Mouse (Mus musculus) heart, postnatal 36 days (tissue): ENCODE data around the gene Vwc2. TPM values are rescaled to one million over a fixed set of nuclear protein-coding genes. Genes with fewer than 3 reads are reported as not detected.
A peak's percentile ranks its signal among the peaks of the same experiment; 100 is the strongest.

Source experiments
- DNase-seq, 2 experiments: peaks; one replicate each; pipeline ENCODE4 v3.0.0; 2021 to 2022
- intact Hi-C: fragments of 180-260 bp; cut with DNase I; formaldehyde crosslinking; loops from one replicate; pipeline ENCODE4 v1.15.1; 2025
- total RNA-seq, 2 experiments: library from RNA; stranded (reverse); gene quantifications; 2 replicates each; pipeline ENCODE4 v1.2.3; 2021

The Vwc2 gene
- total RNA-seq, result not detected

- intact Hi-C loops, result no loop called here
Measured at GRCm38 (mm10) chr11:11113576-11114233, at the start of gene Vwc2. Gene Vwc2, plus strand, starts transcription at chr11:11114223.

DNA sequence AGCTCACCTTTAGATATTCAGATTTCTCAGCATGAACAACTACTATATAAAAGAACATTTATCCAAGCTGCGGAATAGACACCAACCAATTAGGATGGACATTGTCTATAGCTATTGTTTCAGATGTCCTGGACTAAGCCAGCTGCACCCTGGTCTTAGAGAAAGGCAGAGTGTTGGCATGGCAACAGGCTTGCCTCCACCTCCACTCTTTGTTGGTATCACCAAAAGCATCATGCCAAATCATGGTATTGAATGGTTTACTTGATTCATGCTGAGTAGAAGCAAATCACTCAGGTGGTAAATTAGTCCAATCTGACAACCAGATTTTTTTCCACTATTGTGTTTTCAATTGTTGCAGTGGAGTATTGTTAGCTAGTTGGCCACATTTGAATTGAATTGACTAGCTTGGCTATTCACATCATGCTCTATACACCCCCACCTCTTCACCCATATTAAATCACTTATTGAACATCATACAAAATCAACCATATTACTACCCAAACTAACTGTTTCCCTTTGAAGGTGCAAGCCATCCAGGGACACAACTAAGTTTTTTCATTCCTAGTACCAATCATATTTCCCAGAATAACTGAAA is 25.8 kb upstream of the Vwc2 start:
- intact Hi-C loops, result no loop called here
- DNase-seq, result no peak

More at GRCm38 (mm10) chr11:11113576-11114233, at the start of gene Vwc2:
- DNase-seq, result no peak

DNA sequence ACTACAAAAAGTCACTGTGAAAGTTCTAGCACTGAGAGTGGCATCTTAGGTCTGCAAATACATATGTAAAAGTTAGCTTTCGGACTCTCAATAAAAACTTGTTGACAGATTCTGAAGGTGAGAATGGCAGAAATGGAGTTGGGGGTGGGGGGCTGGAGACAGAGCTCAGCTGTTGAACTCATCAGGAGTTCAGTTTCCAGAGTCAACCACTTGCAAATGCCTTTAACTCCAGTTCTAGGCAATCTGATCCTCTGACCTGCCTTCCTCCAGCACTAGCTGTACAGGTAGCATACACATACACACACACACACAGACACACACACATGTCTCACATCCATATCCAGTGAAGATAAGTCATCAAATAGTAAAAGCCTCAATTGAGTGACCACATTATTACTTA is 16.4 kb upstream of the Vwc2 start:
- DNase-seq, result no peak
- intact Hi-C loops, result no loop called here

GRCm38 (mm10) chr11:11098282-11098681 is 15.7 kb upstream of the Vwc2 start:
- intact Hi-C loops, result no loop called here
- no peak for DNase-seq

GRCm38 (mm10) chr11:11099011-11099410 is 15.0 kb upstream of the Vwc2 start:
- intact Hi-C loops, result no loop called here
- no peak for DNase-seq

GRCm38 (mm10) chr11:11102182-11102581 is 11.8 kb upstream of the Vwc2 start:
- intact Hi-C loops, result no loop called here
- DNase-seq, result no peak

DNA sequence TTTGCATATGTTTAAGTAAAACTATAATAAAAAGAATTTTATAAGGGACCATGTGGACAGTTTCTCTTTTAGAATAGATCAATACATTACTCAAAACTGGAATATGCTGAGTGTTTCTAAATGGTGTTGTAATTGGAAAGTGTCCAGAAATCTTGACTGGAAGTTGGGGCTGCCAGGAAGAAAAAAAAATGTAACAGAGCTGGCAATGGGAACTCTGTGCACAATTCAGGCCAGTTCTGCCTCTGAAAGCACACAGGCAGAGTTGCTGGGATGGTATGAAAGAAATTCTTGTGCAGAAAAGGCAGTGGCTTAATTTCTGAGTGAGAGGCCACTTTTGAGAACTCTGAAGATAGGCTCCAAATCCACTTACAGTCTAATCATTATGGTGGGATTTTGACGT is 11.4 kb upstream of the Vwc2 start:
- intact Hi-C loops, result no loop called here
- no peak for DNase-seq

- DNase-seq, result no peak
- intact Hi-C loops, result no loop called here
Measured at GRCm38 (mm10) chr11:11108922-11109321, 5.1 kb upstream of the Vwc2 start.

DNA sequence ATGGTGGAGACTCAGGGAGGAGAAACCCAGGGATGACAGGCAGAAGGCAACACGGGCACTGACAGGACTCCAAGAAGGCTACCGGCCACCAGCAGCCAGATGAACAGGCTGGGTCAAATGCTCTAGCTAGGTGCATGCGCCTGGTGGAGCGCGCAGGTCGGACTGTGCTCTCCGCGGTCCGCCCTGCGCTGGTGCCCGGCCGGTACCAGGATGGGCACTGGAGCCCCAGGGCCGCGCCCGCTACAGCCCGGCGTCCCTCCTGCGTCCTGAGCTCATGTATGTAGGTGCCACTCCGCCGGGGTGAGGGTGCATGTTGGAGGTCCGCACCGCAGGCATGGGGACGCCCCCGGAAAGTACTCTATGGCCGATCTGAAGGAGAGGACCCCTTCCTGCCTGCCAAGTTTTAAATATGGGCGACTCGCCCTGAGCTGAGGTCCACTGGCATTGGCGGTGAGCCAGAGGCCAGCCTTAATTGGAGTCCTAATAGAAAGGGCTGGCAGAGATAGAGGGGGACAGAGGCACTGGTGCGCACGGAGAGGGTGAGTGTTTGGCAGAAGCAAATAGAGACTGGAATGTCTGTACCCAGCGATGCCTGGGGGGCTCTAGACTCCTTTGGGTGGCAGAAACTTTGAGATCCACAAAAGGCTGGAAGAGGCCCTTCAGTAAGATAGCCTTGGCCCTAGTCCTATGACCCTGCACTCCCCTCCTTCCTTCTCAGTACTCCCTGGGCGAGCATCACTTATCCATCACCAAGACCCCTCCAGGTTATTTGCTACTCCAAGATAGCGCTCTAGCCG is 409 bp downstream of the Vwc2 start:
- intact Hi-C loops, result no loop called here
- DNase-seq, result peak in 1 of 2 experiments; percentile 3

- DNase-seq, result no peak
- intact Hi-C loops, result no loop called here
Measured at GRCm38 (mm10) chr11:11115031-11115647, 1.1 kb downstream of the Vwc2 start.

- DNase-seq, result no peak
- intact Hi-C loops, result no loop called here
Measured at GRCm38 (mm10) chr11:11115648-11116590, 1.9 kb downstream of the Vwc2 start.

GRCm38 (mm10) chr11:11116736-11117135 is 2.7 kb downstream of the Vwc2 start:
- no peak for DNase-seq
- intact Hi-C loops, result no loop called here

- DNase-seq, result peak; percentile 28
Measured at GRCm38 (mm10) chr11:11122866-11123265, 8.8 kb downstream of the Vwc2 start.

GRCm38 (mm10) chr11:11131414-11132077 is 17.5 kb downstream of the Vwc2 start:
- peak; percentile 13 to 15 for DNase-seq
- intact Hi-C loops, result loop anchor here (2.0 to 10.0 kb wide), 2 partner anchors 1647 to 1815 kb away; no protein-coding TSS in a partner anchor

More at GRCm38 (mm10) chr11:11122866-11123265, 8.8 kb downstream of the Vwc2 start:
- intact Hi-C loops, result no loop called here

DNA sequence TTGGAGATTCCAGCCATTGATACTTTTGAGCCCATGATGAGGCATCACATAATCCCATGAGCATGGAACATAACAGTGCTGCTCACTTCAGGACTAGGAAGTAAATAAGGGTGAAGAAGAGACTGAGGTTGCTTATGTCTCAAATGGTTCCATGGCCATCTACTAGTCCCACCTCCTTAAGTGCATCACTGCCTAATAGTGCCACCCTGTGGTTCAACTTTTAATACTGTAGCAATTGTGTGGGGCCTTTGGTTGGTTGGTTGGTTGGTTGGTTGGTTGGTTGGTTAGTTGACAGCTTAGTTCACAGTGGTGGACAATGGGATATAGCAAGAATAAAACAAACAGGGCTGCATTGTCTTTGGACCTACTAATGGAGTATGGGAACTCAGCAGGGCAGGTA is 26.6 kb downstream of the Vwc2 start:
- no peak for DNase-seq
- intact Hi-C loops, result no loop called here

DNA sequence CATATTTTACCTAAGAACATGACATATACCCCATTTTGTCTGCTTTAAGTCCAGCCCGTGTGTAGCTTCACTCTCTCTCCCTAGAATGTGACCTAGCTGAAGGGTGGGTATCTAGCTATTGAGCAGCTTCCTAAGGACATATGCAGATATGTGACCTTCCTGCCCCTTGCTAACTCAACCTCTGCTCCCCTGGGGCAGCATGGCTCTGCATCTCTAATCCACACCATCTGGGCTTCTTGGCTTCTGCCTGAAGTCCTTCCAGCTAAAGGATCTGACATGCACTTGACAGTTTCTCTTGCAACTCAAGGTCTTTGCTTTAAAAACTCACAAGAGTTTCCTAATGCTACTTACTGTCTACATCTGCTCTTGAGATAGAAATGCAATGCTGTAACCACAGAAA is 38.7 kb downstream of the Vwc2 start:
- intact Hi-C loops, result no loop called here
- DNase-seq, result no peak

- intact Hi-C loops, result no loop called here
Measured at GRCm38 (mm10) chr11:11171396-11171795, 57.4 kb downstream of the Vwc2 start.

GRCm38 (mm10) chr11:11175259-11175658 is 61.2 kb downstream of the Vwc2 start:
- intact Hi-C loops, result no loop called here
- DNase-seq, result no peak

More at GRCm38 (mm10) chr11:11171396-11171795, 57.4 kb downstream of the Vwc2 start:
- no peak for DNase-seq

GRCm38 (mm10) chr11:11182705-11183104 is 68.7 kb downstream of the Vwc2 start:
- no peak for DNase-seq
- intact Hi-C loops, result no loop called here
